Mouse (Mus musculus) gastrocnemius, postnatal 10 days (tissue): ENCODE results near the gene Exosc7. TPM values are rescaled to one million over a fixed set of nuclear protein-coding genes. Genes with fewer than 3 reads are reported as not detected.

Source experiments
- DNase-seq: peaks from one replicate; pipeline ENCODE4 v3.0.0; 2021; ENCODE audit warnings: mixed read lengths
- total RNA-seq, 2 experiments: library from RNA; stranded (reverse); gene quantifications; 2 replicates each; pipeline ENCODE4 v1.2.3; 2021

Exosc7 gene
- total RNA-seq, 2 experiments from 2014 or later = 18.7 to 24.0 TPM

DNA sequence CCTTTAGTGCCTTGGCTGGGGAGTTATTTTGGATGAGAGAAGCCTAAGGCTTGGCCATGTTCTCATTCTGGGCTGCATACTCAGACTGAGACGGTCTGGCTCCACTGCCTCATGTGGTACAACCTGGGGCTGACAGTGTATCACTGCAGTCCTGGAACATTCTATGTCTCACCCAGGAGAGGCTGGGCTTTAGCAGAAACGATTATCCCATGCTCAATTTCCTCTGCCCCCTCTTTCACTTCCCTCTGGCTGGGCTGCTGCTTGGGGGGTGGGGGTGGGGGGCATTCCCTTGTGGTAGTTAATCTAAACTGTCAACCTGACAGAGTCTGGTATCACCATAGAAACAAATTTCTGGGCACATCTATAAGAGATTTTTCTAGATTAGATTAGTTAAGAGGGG, 72.5 kb downstream of the Exosc7 start:
- no peak for DNase-seq

Other genes with a start within 250 kb of the Exosc7 start
- gene Zfp445, start 247.2 kb upstream of the Exosc7 start, total RNA-seq = 10 to 100 TPM; 46.6 to 60.7 TPM
- 1 to 10 TPM; 4.9 to 6.1 TPM for gene Zkscan7, start 227.5 kb upstream of the Exosc7 start, total RNA-seq
- 1 to 10 TPM; 4.6 to 6.3 TPM for gene Zfp105, start 190.1 kb upstream of the Exosc7 start, total RNA-seq
- 10 to 100 TPM; 14.6 to 15.6 TPM for gene 1110059G10Rik, start 162.2 kb upstream of the Exosc7 start, total RNA-seq
- gene Kif15, start 162.2 kb upstream of the Exosc7 start, total RNA-seq = 1 to 10 TPM; 7.9 to 8.1 TPM
- 10 to 100 TPM; 12.8 to 12.9 TPM for gene Tmem42, start 91.9 kb upstream of the Exosc7 start, total RNA-seq
- gene Tgm4, start 78.5 kb upstream of the Exosc7 start, total RNA-seq = under 1 TPM; 0.38 to 0.49 TPM
- 10 to 100 TPM; 43.3 to 46.9 TPM for gene Zdhhc3, start within 50 bp of the Exosc7 start, total RNA-seq
- 100 to 1,000 TPM in 1 of 2 experiments, 10 to 100 TPM in 1; 92.5 to 112 TPM for gene Clec3b, start 37.7 kb downstream of the Exosc7 start, total RNA-seq
- not detected for gene Cdcp1, start 102.8 kb downstream of the Exosc7 start, total RNA-seq
- 1 to 10 TPM; 6.9 to 8.2 TPM for gene Tmem158, start 147.5 kb downstream of the Exosc7 start, total RNA-seq